Mouse (Mus musculus) cerebellum, adult 2 months (tissue): ENCODE results near the gene Dusp9.

Experiments used
- CTCF ChIP-seq: fragments of 200-500 bp; IDR thresholded peaks from 2 replicates; pipeline ENCODE4 v1.5.1; 2011; ENCODE audit warnings: low read depth, mild to moderate bottlenecking, control low read depth, low read length, moderate library complexity, borderline replicate concordance; ENCODE audit not compliant: insufficient read depth
- POLR2A ChIP-seq: fragments of 200-500 bp; IDR thresholded peaks from 2 replicates; pipeline ENCODE4 v1.6.1; 2011; ENCODE audit warnings: low read length, control low read depth, borderline replicate concordance; ENCODE audit not compliant: insufficient read depth

GRCm38 (mm10) chrX:73594451-73595121 lies 44.6 kb upstream of the Dusp9 start:
- no peak for TF ChIP-seq CTCF
- TF ChIP-seq POLR2A, result no peak
